Mouse (Mus musculus): Measurements from ENCODE around the gene Arih2.
"Not testable (repeated sequence)": the region's sequence is repeated elsewhere in the genome, so short reads cannot be mapped to it uniquely, and the experiment has no call there.

Gene Arih2

DNA sequence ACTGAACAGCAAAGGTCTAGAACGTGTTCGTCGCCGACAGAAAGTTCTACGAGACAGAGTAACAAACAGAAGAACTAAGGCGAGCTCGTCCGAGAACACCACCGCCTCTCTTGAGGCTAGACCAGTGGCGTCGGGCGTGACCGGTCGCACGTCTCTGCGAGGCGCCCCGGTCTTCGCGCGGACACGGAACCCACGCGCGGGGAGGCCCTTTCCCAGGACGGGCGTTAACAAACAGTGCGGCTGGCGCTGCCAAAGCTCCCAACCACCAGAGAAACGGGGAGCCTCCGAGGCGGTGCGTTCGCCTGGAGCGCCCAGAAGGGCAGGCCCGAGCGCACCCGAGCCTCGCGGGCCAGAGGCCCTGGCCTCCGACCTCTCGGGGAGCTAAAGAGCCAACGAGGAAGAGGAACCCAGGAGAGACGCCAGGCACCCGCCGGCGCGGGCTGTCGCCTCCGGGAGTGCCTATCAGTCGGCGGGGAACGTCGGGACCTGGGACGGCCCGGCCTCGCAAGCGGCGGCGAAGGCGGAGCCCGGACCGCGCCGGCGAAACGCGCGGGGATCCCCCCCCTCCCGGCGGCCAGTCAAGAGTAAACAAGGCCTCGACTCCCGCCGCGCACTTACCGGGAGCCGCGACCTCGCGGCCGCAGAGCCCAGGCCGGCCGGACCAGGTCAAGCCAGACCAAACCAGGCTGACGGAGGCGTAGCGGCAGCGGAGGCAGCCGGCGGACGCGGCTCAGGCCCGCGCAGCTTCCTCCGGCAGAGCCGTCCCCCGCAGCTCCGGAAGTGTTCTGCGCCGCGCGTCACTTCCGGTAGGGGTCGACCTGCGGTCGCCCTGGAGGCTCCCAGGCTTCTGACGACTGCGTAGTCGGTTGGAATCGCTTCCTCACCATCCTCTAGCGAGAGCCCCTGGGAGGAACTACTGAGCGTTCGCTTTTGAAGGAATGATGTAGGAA, at the start of gene Arih2:
Gene Arih2, minus strand, starts transcription at position 776 of the 950 bp plus-strand sequence.
- peak; percentile 80 to 84 for DNase-seq (ENCODE audit: low spot score in 2 of 2)

DNA sequence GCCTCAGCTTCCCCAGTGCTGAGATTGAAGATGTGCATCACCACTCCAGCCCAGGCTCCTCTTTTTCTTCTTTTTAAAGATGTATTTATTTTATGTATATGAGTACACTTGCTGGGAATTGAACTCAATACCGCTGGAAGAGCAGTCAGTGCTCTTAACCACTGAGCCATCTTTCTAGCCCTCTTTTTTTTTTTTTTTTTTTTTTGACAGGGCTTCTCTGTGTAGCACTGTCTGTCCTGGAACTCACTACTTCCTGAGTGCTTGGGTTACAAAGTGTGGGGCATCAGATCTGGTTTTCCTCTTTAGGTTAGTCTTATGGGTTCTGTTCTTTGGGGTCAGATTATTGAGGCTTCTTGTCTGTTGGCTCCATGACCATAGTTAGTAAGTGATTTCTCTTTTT, 45.3 kb upstream of the Arih2 start:
- DNase-seq (ENCODE audit: low spot score in 2 of 2), result no peak

GRCm38 (mm10) chr9:108693946-108694345, 44.8 kb upstream of the Arih2 start:
- DNase-seq (ENCODE audit: low spot score in 2 of 2), result no peak

GRCm38 (mm10) chr9:108692226-108693041, 43.2 kb upstream of the Arih2 start:
- DNase-seq (ENCODE audit: low spot score in 2 of 2), result peak; percentile 48 to 57

- peak; percentile 71 to 73 for DNase-seq (ENCODE audit: low spot score in 2 of 2)
These were observed 42.6 kb upstream of the Arih2 start for GRCm38 (mm10) chr9:108691846-108692225.

GRCm38 (mm10) chr9:108691371-108691770, 42.2 kb upstream of the Arih2 start:
- no peak for DNase-seq (ENCODE audit: low spot score in 2 of 2)

GRCm38 (mm10) chr9:108690914-108691313, 41.7 kb upstream of the Arih2 start:
- DNase-seq (ENCODE audit: low spot score in 2 of 2), result no peak

- no peak for DNase-seq (ENCODE audit: low spot score in 2 of 2)
These were observed 40.8 kb upstream of the Arih2 start for GRCm38 (mm10) chr9:108689993-108690392.

DNA sequence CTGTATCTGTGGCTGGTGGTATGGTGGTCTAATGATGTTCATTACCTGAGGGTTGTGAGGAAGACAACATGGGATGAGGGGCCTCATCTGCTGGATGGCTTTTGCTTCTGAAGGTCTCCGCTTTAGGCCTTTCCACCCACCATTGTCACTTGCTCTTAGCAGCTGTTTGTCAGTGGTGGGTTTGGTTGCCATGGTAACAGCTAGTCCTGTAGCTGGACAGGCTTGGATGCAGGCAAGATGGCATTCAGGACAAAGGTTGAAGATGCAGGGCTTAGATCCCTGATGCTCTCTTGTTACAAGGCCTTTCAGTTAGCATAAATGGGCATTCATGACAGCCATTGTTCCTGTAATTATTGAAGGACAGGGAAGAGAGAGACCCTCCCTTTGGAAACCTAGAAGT, 39.9 kb upstream of the Arih2 start, which contains the start of gene Prkar2a:
Gene Prkar2a, plus strand, starts transcription at position 209 of the 400 bp plus-strand sequence.
- no peak for DNase-seq (ENCODE audit: low spot score in 2 of 2)

- DNase-seq (ENCODE audit: low spot score in 2 of 2), result no peak
These were observed 39.3 kb upstream of the Arih2 start for GRCm38 (mm10) chr9:108688451-108688850.

DNA sequence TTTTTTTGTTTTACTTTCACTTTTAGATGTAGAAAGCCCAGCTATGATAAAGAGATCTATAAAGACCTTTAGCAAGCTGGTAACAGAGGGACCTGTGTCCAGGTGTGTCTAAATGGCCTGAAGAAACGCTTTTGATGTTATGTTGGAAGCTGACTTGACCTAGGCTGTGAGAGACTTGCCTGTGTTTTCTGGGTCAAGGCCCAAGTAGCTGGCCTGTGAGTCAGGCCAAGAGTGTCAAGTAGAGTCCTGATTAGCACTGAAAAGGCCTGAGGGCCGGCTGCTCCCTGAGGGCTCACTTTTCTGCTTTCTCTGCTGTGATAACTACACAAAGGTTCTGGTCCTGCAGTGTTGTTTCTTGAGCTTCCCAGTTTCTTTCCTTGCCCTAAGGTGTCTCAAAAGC, 38.5 kb upstream of the Arih2 start:
- DNase-seq (ENCODE audit: low spot score in 2 of 2), result no peak

DNA sequence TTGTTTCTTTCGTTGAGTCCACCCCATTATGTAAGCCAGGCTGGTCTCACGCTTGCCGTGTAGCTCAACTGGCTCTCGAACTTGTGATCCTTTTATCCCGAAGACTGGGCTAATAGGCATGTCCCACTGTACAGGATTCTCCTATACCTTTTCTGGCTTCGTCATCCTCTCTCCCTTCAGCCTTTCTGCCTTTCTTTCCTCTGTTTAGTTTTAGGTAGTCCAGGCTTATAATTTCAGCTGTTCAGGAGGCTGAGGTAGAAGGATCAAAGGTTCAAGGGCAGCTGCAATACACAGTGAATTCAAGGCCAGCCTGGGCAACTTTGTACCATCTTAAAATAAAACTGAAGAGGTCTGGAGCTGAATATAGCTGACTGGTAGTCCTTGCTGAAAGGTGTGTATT, 38.0 kb upstream of the Arih2 start:
- DNase-seq (ENCODE audit: low spot score in 2 of 2), result no peak

DNA sequence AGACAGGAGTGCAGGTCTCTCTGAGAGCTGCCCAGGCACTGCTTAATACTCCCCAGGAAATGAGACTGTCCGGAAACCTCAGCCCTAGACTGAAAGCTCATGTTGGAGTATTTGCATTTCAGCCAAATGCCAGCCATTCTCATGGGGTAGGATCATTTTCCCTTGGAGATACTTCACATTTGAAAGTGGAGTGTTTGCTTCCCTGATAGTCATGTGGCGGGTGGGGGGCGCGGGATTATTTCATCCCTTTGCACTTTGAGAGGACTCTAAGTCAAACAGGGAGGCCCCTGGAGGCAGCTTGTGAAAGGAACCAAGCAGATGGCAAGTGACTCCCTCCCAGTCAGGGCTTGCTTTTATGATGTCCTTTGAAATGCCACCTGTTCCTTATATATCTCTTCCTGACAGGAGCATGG, 37.3 kb upstream of the Arih2 start:
- DNase-seq (ENCODE audit: low spot score in 2 of 2), result no peak

GRCm38 (mm10) chr9:108680026-108680425, 30.8 kb upstream of the Arih2 start:
- no peak for DNase-seq (ENCODE audit: low spot score in 2 of 2)

GRCm38 (mm10) chr9:108673151-108673550, 24.0 kb upstream of the Arih2 start:
- no peak for DNase-seq (ENCODE audit: low spot score in 2 of 2)

DNA sequence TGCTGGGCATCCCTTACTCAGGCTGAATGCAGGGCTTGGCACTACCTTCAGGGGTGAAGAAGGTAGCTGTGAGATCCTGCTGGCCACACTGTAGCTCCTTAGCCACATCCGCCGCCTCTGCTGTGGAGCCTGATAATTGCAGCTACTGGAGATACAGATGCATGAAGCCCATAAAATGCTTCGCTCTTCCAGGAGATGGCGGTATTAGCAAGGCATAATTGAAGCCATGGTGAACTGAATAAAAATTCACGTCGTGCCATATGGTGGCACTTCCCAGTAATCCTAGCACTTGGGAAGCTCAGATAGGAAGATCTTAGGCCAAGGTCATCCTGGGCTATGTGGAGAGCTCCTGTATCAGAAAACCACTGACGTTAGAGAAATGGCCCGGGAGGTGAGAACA, 20.7 kb upstream of the Arih2 start:
- no peak for DNase-seq (ENCODE audit: low spot score in 2 of 2)

DNA sequence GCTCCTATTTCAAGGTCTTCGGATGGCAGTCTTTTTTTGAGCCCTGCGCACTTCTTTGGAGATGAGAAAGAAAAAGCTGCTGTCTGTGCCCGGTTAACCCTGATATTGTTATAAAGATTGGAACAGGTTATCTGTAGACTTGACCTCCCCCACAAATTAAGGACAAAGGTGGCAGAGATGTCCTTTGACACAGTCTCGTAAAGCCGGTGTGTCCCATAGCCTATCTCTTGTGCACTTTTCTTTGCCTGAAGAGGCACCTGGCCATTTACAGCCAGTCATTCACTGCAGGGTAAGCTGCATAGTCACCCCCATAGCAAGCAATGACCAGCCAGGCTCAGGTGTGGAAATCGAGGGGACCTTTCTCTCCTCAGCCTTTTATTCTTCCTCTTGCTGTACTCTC, 13.5 kb upstream of the Arih2 start:
- DNase-seq (ENCODE audit: low spot score in 2 of 2), result no peak

DNA sequence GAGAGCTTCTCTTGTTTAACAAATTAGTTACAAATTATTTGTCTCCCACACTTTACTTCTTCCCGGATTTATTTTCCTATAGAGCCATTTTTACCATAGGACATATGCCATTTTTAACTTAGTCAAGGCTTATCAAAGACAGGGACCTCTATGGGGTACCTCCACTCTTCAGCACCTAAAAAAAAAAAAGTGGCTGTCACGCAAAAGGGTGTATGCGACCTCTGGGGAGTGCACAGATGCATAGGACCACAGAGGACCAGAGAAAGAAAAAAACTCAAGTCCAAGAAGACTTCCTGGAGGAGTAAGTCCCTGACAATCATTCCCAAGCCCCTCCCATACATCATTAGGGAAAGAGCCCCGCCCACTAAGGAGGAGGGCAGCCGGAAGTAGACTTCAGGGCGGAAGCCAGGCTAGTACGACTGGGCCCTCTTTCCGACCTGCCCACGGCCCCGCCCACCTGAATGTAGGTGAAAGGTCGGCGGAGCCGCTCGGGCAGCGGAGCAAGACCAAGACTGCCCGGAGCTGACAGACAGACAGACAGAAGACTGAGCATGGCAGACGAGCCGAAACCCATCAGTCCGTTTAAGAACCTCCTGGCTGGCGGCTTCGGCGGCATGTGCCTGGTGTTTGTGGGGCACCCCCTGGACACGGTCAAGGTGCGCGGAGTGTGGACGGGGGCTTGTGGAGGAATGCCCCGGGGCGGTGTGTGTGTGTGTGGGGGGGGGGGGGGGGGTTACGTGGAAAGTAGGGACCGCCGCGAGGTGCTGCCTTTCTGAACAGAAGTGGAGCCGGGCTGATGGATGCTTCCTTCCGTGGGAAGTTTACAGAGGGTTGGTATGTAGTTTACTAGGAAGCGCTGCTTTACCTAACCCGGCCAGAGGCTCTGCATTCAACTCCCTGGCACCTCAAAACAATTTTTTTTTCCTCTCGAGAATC, 12.8 kb upstream of the Arih2 start, which contains the start of gene Slc25a20:
Gene Slc25a20, plus strand, starts transcription at position 412 of the 936 bp plus-strand sequence.
- peak; percentile 19 to 25 for DNase-seq (ENCODE audit: low spot score in 2 of 2)

DNA sequence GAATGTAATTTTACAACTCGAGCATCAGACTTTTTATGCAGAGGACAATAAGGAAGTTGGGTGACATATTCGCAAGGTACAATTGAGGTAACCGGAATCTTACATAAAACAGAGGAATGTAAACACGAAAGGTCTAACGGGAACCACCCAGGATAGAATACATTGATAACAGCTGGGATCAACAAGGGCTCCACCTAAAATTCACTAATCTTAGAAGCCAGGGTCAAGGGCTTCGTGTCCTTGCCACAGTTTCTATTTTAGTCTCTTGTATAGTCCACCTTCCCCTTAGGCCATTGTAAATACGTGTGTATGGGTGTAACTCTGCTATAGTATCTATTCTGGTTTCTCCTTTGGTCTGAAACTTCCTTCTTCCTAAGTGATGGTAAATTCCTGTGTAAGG, 6.7 kb upstream of the Arih2 start:
- not testable (repeated sequence) for DNase-seq (ENCODE audit: low spot score in 2 of 2)

- no peak for DNase-seq (ENCODE audit: low spot score in 2 of 2)
These were observed 5.6 kb upstream of the Arih2 start for GRCm38 (mm10) chr9:108654566-108655464.

Measured in frontal cortex, postnatal 25 days (tissue).